Mouse (Mus musculus): Measurements from ENCODE around the gene Atp5b.

The Atp5b gene

GRCm38 (mm10) chr10:128096693-128097586 is 13.9 kb downstream of the Atp5b start:
- DNase-seq (ENCODE audit: low spot score), result peak; percentile 84

- DNase-seq (ENCODE audit: low spot score), result no peak
These were observed 14.5 kb downstream of the Atp5b start for GRCm38 (mm10) chr10:128097587-128097971.

DNA sequence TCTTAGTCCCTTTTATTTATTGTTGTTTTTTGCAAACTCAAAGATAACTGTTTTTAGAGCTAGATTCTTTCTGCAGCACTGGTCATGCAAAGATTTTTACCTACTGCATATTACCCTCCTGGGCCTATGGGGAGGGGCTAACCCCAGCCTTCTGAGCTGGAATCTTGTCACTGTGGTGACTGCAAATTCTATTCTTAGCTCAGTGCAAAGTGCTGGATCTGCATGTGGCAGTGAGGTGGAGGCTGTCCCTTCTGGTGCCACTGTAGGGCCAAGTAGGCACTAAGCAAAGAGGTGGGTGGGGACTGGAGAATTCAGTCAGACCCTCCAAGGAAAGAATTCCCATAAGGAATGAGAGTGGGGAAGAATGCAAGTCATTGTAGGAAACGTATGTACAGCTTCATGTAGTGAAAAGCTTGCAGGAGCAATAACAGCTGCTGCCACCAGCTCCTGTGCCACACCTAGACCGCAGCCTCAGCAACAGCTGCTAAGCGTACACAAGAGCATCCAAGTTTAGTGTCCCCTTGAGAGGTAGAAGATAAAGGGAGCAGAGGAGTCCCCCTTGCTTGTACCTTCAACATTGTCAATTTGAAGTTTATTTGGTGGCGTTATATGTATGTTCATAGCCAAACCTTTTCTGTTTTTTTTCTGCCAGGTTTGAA is 27.2 kb downstream of the Atp5b start:
- DNase-seq (ENCODE audit: low spot score), result no peak

DNA sequence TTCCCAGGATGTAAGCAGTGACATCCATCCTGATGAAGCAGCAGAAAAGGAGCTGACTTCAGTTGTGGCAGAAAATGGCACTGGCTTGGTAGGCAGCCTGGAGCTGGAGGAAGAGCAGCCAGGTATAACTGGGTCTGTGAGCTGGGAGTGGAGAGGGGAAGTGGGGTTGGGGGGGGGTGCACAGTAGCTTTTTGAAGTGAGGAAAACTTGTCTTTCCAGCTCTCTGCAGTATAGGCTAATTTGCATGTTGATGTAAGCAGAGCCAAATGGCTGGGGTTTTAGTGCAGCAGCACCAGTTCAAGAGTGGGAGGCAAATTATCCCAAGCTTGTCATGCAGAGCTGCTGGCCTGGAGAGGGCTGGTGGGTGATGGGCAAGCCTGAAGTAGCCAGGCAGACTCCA is 28.2 kb downstream of the Atp5b start:
- DNase-seq (ENCODE audit: low spot score), result no peak

DNA sequence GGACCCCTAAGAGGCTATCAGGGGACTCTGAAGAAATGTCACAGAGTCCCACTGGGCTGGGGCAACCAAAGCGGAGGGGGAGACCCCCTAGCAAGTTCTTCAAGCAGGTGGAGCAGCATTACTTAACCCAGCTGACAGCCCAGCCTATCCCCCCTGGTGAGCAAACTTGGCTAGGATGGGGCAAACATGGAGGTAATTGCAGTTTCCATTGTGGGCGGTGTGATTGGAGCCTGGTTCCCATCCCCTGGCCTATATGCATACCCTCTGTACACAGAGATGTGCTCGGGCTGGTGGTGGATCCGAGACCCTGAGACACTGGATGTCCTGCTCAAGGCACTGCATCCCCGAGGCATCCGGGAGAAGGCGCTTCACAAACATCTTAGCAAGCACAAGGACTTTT is 40.8 kb downstream of the Atp5b start:
- no peak for DNase-seq (ENCODE audit: low spot score)

DNA sequence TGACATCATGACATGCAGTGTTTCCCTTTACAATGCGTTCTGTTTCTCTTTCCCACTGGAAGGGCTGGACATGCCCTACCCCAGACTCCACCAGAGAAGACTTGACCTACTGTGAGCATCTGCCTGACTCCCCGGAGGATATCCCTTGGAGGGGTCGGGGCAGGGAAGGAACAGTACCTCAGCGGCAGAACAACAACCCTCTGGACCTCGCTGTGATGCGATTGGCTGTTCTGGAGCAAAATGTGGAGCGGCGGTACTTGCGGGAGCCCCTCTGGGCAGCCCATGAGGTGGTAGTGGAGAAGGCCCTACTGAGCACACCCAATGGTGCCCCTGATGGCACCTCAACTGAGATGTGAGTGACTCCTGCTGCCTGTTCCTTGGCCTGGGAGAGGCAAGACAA is 41.8 kb downstream of the Atp5b start:
- DNase-seq (ENCODE audit: low spot score), result no peak

- DNase-seq (ENCODE audit: low spot score), result no peak
These were observed 42.9 kb downstream of the Atp5b start for GRCm38 (mm10) chr10:128125951-128126350.

DNA sequence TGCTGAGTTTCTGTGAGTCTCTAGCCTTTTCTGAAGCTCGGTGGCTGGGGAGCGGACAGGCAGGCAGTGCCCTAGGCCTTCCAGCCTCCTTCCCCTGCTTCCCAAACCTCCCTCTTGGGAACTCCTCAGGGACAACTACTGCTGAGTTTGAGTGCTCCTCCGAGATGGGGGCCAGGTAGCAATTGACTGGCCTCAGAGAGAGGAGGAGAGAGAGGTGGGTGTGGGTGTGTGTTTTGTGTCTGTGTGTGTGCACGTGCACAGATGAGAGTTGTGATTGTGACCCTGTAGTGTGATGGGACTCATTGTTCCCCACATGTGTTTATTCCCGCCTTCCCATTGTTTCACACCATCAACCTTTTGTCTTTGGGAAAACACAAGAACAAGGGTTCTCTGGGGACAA is 44.4 kb downstream of the Atp5b start:
- DNase-seq (ENCODE audit: low spot score), result no peak

GRCm38 (mm10) chr10:128128143-128128542 is 45.1 kb downstream of the Atp5b start:
- DNase-seq (ENCODE audit: low spot score), result no peak

DNA sequence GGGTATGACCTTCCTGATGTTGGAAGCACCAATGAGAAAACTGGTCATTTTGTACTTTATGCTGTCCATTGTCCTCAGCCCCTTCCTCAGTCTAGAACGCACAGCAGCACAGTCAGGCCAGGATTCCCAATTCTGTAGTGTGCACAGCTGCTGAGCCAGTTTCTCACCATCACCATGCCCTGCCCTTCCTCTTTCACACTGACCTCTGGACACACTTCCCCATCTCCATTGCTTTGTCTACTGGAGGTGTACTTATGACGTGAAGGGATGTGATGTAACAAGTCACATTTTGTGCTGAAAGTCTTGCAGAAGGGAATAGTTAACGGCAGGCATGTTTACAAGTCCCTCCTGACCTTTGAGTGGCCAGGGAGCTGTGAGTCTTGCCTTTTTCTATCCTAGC is 48.2 kb downstream of the Atp5b start:
- DNase-seq (ENCODE audit: low spot score), result peak; percentile 36

DNA sequence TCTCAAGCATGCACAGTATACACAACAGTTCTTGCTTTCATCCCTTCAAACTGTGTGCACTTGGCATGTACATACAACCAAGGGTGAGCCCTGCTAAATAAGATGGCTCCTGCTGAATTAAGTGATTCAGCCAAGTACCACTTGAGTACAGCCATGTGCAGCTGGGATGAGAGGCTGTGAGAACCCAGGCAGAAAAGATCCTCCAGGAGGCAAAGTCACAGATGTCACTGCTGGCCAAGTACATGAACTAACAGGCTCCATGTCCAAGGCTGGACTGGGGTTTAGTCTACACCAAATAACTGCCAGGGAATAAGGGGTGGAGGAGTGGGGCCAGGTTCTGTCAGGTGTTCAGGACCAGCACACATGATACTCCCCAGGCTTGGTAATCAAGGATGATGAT is 48.7 kb downstream of the Atp5b start:
- DNase-seq (ENCODE audit: low spot score), result no peak

DNA sequence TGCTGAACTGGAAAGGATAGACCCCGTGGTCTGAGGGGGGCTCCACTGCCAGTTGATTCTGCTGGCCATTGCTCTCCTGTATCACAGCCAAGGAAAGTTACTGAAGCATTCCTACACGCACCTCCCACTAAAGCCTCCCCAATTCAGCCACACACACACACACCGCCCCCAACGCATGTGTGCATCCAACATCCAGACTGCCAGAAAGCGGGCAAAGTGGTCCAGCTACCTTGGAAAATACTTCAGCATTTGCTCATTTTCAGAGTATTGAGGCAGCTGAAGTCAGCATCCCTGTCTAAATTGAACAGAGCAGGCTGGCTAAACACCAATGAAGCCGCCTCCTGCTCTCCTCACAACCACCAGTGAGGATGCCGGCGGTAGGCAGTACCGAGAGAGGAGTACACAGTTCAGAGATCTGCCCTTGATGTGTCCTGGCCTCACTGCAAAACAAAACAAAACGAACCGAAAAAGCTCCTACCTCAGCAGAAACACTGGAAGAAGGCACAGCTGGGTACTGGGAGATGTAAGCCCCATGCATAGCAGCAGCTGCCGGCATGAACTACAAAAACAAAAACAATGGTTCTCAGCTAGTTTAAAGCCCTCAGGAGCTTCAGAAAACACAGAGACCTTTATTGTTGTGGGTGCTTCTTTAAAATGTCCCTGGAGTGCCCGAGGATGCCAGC is 50.7 kb downstream of the Atp5b start:
- DNase-seq (ENCODE audit: low spot score), result no peak

DNA sequence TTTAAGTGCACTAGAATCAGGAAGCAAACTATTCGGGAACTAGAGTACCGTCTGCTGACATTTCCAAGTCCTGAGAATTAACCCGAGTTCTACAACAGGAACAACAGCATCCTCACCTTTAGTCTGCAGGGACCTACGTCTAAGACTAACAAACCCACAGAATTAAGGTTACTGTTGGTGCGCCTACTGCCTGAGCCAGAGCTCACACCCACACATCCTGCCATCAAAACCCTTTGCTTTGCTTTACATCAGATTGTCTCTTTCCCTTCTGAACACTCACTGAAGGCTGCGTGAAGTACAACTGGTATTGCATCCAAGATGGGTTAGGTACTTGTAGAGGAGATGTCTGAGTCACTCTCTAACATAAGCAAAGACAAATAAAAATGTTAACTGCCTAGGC is 52.3 kb downstream of the Atp5b start:
- DNase-seq (ENCODE audit: low spot score), result no peak

All from yolk sac, embryonic 10.5 days (tissue).